Mouse (Mus musculus): ENCODE data around the gene Edem1.
"Not testable (repeated sequence)": the region's sequence is repeated elsewhere in the genome, so short reads cannot be mapped to it uniquely, and the experiment has no call there.

Edem1 gene

DNA sequence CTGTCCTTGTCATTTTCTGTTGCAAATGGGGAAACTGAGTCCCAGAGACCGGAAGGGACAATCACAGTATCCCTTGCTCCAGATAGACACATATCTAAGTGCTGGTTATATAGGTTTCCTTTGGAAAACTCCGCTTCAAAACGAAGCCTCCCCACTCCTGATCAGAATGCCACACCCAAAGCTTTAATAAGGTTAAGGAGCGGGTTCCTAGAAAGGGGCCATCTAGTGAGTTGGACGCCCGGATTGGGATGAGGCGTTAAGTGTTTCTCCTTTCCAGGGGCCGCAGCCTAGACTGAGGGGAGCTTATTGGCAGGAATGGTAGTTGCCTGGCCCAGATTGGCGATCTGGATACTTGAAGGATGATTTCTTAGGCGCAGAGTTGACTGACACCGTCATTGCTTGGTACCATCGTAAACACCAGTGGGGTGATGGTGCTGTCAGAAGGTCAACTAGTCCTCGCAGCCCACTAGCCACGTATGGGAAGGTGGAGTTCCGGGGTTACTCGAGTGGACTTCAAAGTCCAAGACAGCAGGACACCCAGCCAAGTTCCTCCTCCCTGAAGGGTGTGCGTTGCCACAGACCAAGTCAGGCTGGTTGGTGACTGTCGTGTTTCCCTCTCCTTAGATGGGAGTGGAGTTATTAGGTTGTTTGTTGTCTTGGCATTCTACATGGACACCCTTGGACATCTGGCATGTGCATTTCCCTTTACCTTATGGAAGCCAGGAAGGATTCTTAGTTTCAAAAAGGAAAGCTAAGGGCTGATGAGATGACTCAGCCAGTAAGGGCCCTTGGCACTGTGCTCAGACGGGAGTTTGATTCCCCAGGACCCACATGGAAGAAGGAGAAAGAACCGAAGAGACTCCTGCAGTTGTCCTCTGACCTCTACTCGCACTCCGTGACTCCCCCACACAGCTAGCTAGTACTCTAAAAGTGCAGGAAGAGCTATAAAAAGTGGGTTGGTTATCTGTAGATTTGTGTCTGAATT is 1.2 kb downstream of the Edem1 start:
- DNase-seq, result peak; percentile 20 to 28

DNA sequence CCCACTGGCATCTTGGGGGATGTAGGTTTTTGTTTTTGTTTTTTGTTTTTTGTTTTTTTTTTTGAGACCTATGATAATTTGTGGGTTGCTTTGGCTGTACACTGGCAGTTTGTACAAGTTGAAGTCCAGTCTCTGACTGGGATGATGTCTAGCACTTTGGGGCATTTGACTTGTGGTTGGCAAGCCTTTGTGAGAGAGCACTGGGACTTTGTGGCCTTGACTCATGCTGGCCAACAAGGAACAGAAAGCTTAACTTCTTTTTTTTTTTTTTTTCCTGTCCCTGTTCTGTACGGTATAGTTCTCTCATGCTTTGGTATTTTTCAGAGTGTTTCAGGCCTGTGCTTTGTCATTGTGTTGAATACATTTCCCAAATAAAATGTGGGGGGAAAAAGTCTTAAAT is 3.7 kb downstream of the Edem1 start:
- DNase-seq, result no peak

DNA sequence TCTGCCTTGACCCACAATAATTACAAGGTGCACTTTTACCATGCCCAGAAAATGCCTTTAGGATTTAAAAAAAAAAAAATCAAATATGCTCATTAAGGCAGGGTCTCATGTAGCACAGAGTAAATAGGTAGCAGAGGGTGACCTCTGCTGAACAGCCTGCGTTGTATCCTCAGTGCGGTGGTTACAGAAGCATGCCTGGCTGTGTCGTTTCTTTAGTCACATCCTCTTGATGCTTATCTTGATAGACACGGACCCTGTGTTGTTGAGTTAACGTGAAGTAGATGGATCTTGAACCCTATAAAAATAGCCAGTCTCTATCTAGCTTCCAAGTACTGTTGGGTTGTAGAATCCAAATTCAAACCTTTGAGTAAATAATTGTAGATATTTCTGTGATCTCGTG is 4.5 kb downstream of the Edem1 start:
- no peak for DNase-seq

DNA sequence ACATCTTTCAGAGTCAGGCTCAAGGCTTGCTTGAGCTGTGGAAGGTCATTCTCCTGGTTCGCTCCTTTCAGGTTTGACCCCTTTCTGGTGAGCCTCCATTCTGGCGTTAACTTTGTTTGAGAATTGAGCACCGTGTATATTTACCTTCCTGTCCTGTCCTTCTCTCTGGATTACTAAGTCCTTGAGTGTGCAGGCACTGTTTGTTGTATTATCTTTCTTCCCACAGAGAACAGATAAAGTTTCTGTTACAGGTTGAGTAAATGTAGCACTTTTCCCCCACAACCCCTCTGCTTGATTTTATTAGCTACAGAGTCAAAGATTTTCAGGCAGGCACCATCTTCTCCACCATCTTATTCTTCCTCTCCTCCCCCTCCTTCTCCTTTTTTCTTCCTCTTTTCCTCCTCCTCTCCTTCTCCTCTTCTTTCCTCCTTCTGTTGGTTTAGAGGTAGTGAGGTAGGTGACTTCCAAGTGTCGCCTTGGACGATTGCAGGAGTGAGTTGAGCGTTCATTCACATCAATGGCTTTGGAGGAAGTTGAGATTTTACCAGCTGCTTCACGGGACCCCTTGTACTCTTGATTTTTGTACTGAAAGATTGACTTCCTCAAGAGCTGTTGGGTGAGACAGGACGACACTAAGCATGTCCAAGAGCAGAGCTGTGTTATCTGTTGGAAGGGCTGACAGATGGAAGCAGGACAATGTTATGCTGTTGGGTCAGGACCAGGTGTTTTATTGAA is 5.7 kb downstream of the Edem1 start:
- no peak for DNase-seq

DNA sequence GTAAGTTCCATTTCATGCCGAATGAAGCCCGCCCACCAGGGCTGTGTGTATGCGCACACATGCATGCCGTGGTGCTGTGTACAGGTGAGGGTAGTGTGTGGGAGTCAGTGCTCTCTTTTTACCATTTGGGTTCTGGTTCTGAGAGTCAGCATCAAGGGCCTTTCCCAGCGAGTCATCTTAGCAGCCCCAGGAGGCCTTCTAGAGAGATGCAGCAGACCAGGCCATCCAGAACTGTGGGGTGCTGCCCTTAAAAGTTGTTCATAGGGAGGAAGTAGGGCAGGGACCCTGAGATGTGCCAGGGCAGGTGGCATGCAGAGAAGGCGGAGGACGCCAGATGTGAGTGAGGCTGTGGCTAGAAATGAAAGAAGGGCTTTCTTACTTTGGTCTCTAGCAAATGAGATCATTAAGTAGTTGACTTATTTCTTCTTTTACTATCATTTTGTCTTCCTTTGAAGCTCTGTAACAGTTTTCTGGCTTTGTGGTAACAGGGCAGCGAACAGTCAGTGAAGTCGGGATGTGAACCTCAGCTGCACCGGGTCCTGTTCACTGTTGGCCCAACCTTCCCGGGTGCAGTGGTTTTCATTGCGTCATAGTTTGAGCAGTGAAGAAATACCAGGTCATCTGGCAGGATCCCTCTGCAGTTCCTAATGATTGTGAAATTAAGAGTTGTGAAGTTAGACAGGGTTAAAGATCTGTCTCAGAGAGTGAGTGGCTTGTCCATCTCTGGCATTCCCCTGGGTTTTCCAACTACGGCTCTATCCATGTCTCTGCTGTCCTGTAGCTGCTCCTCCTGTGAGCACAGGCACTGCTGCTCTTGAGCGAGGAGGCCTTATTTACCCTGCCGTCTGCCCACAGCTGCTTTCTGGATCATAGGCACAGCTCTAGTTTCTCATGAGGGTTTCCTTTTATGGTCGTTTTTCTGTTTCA is 7.6 kb downstream of the Edem1 start:
- no peak for DNase-seq

DNA sequence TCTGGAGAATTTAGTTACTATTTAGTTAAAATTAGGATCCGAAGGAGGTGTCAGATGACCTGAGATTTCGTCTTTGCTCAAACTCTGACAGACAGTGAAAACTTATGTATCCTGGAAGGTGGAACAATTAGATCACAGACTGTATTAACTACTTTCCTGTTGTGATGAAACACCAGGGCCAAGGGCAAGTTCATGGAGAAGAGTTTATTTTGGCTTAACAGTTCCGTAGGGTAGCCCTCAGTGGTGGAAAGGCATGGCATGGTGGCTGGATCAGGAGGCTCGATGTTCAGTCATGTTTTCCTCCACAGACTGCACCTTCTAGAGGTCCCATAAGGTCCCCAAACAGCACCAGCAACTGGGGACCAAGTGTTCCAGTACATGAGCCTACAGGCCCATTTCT is 8.6 kb downstream of the Edem1 start:
- no peak for DNase-seq

DNA sequence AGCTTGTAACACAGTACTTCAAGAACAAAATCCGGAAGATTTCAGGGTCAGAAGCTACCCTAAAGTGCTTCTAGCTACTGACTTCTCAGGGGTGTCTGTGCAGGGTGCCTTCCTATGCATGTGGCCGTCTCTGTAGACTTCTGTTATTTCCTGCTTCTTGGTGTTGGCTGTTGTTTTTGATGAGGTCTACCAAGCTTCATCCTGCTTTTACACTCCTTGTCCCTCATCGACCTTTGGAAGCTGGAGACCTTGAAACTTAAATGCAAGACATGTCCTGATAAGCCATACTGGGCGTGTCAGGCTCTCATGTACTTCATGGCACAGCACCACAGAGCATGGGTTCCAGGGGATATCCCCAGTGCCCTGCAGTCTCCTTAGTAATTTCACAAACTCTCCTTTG is 9.5 kb downstream of the Edem1 start:
- DNase-seq, result no peak

DNA sequence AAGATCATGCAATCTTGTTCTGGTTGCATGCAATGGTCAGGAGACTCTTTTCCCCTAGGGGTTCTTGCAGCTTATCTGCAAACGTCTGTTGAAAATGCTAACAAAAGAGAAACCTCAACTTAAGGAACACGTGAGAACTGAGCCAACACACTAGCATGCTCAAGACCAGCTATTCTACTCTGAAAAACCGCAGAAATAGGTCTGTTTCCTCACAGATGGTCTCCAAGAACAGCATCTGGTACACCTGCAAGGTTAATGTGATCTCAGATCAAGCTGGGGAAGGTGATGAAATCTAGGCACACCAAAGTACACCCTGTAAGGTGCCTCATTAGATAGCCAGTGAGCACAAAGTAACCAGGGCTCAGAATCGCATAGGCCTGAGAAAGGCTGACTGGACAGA is 11.0 kb downstream of the Edem1 start:
- no peak for DNase-seq

DNA sequence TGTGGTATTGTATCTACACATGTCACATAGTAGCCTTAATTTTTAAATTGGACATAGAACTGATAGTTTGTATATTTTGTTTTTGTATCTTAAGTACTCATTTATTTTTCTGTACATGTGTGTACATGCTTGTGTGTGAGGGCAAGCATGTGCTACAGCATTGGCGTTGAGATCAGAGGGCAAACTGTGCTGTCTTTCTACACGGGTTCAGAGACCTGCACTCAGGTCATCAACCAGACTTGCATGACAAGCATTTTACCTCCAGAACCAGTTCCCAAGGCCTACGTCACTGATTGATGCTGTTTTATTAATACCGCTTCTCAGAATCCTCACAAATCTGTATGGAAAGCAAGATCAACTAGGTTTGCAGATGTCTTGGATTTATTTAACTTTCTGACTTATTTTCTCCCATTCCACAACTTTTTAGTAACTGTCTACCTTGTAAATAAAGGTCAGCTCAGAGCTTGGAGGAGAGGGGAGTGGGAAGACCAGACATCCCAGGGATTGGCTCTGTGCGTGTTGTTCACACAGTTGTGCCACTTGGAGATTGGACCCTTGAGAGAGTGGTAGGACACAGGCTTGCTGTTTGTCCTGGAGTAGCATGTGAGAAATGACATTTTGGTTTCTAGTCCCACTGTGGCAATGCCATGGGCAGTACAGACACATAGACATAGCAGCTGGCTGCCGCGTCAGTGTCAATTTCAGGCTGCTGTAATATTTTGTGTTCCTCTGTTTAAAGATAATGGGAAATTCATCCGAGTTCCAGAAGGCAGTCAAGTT is 12.6 kb downstream of the Edem1 start:
- no peak for DNase-seq

DNA sequence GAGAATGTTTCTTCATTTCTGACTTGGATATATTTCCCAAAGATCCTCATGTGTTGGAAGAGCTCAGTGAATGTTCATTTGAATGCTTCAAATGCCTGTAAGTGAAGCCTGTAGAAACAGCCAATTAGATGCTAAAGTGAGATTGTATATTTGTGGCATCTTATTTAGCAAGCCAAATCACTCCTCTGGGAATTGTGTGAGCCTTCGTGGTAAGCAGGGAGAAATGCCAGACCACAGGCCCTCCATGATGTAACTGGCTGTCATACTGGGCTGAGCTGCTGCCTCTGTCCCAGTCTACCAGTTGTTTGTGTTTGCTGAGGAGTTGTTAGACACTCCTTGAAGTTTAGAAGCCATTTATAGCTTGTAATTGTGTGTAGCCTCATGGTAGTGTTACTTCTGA is 15.2 kb downstream of the Edem1 start:
- DNase-seq, result no peak

DNA sequence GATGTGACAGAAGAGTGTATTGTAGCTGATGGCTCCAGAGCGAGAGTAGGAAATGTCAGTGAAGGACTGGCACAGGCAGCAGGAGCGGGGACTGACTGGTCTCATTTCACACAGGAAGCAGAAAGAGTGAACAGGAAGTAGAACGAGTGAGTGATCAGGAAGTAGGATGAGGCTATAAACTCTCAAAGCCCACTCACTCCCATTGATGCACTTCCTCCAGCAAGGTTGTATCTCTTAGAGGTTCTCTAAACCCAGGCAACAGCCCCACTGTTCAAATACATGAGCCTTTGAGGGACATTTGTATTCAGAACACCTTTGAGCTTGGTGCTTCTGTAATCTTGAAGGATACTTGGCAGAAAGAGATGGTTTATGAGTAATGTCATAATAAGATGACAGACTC is 15.7 kb downstream of the Edem1 start:
- no peak for DNase-seq

DNA sequence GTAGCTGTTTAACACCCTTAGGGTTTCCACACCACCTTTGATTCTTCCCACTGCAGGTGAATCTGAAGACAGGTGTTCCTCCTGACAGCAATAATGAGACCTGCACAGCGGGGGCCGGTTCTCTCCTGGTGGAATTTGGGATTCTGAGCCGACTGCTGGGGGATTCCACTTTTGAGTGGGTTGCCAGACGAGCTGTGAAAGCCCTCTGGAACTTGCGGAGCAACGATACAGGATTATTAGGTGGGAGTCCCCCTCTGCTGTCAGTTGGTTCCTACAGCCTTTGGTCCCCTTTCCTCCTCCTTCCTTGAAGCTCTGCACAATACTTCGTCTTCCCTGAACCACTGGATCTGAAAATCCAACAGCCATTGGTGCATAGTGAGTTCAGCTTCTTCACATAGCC is 16.3 kb downstream of the Edem1 start:
- no peak for DNase-seq

DNA sequence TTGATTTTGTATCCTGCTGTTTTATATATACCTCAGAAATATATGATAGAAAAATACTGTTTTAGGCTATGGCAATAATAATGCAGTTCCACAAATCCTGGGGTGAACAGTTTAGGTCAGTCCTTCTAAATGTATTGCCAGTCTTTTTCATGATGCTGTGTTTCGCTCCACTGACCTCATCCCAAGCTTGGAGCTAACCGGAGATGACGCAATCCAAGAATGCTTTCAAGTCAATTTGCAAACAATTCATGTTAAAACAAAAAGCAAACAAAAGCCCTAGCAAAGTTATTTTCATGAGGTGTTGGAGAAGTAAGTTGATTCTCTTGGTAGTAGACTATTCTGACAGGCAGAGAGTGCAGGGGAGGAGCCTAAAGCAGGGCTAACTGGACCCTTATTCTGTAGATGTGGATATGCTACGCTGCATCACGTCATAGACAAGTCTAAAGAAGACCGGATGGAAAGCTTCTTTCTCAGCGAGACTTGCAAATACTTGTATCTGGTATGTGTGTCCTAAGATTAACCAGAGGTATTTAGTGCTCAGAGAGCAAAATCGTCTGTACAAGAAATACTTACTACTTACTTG is 23.7 kb downstream of the Edem1 start:
- no peak for DNase-seq

DNA sequence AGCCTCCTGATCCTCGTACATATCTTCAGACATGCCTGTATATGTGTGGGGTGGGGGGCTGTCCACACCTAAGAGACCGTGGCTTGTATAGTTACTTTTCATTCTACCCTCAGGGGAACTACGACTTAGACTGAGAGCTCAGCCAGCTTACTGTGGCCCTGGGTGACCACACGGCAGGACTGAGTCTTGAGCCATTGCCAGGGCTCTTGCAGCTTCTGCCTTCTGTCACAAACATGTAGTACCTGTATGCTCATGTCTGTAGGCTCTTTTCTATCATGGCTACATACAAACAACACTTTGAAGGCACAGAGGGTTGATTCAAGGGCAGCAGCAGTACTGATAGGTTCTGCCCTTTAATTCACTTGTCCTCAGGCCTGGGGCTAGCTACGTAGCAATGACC is 24.5 kb downstream of the Edem1 start:
- DNase-seq, result peak; percentile 39 to 55

DNA sequence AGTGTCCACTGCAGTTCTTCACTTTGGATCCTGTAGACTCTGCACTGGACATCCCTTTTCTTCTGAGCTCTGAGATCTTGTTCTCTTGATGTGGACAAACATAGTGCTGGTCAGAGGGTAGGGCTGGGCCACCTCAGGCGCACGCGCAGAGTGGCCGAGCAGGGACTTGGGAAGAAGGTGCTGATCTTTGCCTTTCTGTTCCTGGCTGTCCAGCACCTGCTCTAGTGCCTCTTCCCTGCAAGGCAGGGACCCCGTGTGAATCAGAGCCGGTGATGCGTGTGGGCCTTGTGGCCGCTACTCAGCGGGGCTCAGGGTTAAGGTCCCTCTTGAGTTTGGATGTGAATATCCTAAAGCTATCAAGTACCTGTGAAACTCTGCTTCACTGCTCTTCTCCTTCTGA is 30.1 kb downstream of the Edem1 start:
- DNase-seq, result no peak

DNA sequence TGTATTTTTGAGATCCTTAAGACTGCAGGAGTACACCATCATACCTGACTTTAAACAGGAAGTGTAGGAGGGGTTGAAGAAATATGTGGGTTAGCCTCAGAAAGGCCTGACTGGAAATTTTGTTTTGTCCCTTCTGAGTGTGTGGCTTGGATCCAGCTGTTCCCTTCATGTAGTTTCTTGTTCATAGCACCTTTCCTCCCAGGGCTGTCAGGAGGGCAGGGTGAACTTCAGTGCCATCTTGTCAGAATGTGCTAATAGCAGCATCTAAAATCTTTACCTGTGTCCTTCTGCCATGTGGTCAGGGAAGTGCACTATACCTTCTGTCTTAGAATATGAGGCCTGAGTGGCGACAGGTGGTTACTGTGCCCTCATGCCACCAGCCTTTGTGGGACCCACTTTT is 32.8 kb downstream of the Edem1 start:
- no peak for DNase-seq

DNA sequence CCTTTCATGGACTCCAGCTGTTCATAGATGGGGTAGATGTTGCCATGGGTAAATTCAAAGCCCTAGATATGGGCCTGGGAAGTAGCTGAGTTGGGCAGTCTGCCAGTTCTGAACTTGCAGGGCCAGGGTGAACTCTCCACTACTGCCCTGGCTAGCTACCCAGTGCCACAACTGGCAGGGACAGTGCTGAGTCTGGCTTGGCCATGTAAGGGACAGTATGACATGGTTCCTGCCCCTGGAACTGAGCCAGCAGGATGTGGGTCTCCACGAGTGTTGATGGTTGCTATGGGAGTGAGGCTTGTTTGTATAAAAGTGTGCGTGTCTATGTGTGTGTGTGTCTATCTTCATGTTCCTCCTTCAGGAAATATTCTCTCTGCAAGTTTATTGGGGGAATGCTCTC is 34.1 kb downstream of the Edem1 start:
- DNase-seq, result peak in 1 of 2 experiments; percentile 12

DNA sequence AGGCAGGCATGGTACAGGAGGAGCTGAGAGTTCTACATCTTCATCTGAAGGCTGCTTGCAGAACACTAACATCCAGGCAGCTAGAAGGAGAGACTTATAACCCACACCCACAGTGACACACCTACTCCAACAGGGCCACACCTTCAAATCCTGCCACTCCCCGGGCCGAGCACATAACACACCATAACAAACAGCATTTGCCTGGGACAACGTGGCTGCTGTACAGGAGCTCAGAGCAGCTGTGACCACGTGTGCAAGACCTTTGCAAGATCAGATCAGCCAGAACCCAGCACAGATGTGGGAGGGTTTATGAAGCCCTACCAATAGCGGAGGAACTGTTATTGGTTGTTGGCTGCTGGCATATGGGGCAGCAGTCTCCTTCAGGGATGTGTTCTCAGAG is 37.9 kb downstream of the Edem1 start:
- DNase-seq, result no peak

DNA sequence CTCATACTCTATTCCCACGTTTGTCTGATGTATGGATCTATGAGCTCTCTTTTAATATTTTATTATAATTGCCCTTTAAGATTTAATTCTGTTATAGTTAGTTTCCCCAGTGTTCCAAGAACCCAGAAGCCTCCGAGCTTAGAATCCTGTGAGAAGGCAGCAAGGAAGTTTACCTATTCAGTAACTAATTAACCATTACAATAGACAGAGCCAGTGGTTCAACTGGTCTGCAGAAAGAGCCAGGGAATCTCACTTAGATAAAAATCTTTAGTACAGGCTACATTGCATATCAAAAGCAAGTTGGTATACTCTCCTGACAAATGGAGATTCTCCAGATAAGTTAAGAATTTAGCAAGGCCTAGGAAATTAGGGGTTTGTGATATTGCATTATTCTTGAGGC is 40.6 kb downstream of the Edem1 start:
- DNase-seq, result not testable (repeated sequence)

DNA sequence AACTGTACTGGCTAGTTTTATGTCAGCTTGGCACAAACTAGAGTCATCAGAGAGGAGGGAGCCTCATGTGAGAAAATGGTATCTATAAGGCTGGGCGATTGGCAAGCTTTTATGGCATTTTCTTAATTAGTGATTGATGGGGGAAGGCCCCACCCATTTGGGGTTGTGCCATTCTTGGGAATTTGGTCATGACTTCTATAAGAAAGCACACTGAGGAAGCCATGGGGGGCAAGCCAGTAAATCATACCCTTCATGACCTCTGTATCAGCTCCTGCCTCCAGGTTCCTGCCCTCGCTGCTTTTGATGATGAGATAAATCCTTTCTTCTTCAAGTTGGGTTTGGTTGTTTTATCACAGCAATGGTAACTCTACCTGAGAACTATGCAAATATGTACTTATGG is 42.0 kb downstream of the Edem1 start:
- DNase-seq, result no peak

DNA sequence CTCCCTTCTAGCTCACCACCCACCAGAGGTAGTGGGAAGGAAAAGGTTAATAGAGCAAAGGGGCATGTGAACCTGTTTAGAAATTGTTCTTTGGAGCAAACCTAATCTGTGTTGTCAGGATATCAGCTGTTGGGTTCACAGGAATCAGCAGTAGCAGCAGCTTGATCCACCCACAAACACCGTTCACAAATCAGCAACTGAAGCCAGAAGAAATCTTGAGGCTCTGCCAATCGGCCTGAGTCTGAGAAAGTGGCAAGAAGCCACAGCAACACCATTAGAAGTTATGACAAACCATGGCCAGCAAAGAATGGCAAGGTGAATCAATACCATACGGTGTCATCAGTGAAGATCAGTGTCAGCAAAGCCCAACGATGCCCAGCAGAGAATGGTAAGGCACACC is 42.8 kb downstream of the Edem1 start:
- peak; percentile 62 to 72 for DNase-seq

DNA sequence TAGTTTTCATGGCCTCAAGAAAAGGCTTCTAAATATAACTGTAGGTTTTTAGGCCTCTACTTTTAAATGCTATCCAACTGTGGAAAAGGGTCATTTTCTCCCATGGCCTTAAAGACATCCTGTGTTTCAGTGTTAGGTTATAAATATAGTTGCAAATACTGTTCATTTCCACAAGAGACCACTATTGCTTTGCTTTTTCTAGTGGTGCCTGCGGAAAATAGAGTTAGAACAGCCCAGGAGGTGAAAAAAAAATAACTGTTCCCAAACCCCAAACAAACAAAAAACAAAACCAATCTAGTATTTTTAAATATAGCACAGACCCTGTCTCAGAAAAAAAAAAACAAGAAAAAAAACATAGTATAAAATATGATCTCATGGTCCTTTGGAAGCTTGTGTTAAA is 46.9 kb downstream of the Edem1 start:
- no peak for DNase-seq

Data from cerebellum, postnatal 14 days (tissue).